Mouse (Mus musculus): ENCODE results near the gene Cd247.
A peak's percentile ranks its signal among the peaks of the same experiment; 100 is the strongest.

Gene Cd247

DNA sequence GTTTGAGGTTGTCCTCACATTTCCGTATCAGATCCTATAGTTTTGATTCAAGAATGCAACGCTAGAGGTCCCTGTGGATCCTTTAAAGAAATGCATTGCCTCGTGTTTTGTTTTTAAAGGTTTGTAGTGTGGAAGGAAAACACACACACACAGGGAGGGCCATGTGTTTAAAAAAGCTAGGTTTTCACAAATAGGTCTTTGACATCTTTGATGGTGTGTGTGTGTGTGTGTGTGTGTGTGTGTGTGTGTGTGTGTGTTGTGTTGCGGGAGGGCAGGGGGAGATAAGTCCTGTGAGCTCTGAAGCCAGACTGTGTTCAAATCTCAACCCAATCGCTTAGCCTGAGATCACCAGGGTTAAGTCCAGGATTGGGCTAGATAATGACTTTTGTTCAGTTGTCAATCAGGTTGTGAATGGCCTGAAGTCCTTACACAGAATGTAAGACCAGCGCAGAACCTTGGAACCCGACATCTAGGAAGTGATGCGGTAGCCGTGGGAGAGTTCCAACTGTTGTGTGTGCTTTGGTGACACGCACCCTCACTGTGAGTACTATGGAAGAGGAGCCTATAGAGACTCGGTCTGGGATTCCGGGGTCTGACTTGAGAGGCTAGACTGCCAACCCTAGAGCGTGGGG lies 8.4 kb upstream of the Cd247 start:
- DNase-seq, result peak; percentile 78

- DNase-seq, result peak; percentile 72
These were observed 7.8 kb upstream of the Cd247 start for GRCm38 (mm10) chr1:165780586-165781111.

GRCm38 (mm10) chr1:165781426-165781825 lies 7.1 kb upstream of the Cd247 start:
- no peak for DNase-seq

- DNase-seq, result no peak
These were observed 6.6 kb upstream of the Cd247 start for GRCm38 (mm10) chr1:165781911-165782310.

- no peak for DNase-seq
These were observed 2.2 kb upstream of the Cd247 start for GRCm38 (mm10) chr1:165786296-165786695.

GRCm38 (mm10) chr1:165789066-165789660 lies 682 bp downstream of the Cd247 start:
- DNase-seq, result no peak

GRCm38 (mm10) chr1:165789963-165790362 lies 1.5 kb downstream of the Cd247 start:
- DNase-seq, result no peak

DNA sequence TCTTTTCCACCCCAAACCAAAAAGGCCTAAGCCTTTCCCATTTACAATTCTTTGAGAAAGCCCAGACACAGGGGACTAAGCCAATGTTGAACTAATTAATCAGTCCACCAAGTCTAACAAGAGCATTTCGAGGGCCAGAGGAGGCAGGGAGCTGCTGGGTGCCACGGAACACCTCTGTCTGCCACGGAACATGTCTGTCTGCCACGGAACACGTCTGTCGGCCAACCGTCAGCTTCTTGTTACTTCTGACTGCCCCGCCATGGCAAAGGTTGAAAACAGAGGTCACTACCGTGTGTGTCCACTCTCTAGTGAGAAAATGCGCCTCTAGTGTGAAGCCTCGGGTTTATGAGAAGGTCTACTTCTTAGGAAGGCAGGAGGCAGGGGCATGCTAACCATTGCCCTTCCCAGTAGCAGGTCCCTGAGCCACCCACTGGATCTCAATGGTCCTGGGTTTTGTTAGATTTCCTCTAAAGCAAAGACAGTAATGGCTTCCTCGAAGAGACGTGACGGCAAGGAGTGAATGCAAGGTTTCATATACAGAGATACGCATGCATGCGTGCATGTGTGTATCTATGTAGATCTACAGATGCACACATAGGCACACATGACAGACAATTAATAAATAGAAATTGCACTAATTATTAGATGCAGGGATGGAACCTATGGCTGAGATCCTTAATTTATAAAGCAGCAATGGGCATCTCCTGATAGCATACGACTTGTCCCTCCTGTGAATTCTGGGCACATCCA lies 2.2 kb downstream of the Cd247 start:
- DNase-seq, result no peak

DNA sequence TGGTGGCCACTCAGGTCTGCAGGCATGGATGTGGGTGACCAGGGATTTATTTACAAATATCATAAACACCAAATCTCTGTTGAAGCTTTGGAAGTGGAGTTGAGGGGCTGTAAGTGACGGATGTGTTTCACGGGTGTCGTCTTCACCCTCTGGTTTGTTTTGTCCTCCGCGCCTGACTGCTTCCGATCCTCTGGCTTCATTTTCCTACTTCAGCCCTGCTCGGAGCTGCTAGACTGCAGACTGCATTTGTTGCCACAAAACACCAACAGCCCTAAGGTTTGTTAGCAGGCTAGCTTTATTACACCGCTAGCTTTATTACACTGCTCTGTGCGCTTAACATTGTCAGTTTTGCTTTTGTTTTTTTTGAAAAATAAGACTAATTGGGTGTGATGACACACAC lies 2.9 kb downstream of the Cd247 start:
- no peak for DNase-seq

DNA sequence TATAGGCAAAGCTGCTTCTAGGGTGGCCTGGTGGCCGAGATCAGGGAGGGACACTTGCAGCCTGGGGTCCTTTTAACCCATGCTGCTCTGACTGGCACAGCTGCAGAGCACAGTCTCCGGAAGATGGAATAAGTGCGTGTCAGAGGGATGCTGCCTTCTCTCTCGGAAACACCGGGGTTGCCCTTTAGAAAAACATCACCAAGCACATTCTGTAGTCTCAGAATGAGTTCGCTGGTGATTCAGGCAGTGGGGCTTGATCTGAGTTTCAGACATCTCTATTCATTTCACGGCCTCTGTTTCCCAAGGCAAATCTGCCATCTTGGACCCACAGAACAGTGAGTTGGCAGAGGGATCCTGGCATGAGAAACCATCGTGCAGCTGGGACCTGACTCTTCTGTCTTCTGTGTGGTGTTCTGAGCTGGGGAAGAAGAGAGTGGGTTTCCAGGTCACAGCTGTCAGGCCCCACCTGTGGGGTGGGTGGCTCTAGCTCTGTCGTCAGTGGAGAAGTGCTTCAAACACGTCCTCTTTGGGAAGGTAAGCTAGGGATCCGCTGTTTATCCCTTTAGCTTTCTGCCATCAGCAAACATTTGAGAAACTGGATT lies 13.3 kb downstream of the Cd247 start:
- DNase-seq, result no peak

DNA sequence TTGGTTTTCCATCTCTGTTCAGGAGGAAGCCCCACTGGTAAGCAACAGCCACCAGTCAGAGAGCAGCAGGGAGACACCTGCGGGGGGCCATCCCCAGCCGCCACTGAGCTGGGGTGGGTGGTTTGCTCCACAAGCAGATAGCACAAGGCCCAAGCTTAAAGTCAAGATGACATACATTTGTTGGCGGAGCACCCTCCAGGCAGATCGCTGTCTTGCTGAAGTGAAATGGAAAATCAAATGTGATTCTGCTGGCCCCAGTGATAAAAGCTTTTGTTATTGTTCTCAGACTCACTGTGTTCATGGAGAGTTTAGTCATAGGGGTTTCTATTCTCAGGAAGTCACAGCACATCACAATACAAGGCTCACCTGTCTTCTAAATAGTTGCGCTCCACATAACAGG lies 14.6 kb downstream of the Cd247 start:
- peak; percentile 40 for DNase-seq

DNA sequence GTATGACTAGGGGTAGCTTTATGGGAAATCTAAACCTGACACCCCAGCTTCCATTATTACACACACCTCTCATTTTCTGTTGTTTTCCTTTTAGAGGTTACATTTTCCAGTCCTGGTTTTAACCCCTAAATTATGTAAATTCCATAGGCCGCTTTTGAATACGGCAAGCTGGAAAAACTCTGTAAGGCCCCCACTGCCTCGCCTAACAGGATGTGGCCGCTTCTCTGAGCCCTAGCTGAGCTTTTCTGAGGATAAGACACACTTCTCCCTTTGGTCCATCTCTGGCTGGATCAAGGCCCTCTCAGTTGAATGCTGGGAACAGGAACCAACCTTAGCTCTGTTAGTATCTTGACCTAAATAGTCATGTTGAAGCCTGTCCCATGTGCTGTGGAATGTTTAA lies 15.7 kb downstream of the Cd247 start:
- DNase-seq, result no peak

- DNase-seq, result no peak
These were observed 22.2 kb downstream of the Cd247 start for GRCm38 (mm10) chr1:165810633-165811032.

- DNase-seq, result no peak
These were observed 22.7 kb downstream of the Cd247 start for GRCm38 (mm10) chr1:165811170-165811569.

DNA sequence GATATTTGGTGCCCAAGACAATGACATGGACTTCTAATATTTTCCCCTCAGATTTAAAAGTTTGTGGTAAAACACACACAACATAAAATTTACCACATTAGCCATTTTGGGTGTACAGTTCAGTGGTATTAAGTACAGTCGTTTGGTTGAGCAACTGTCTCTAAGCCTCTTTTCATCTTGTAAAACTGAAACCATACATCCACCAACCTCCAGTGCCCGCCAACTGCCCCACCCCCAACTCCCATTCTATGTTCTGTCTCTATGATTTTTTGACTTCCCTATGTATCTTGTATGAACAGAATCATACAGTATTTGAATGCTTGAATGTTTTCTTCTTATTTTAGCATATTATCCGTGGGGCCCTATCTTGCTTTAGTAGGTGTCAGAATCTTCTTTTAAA lies 24.3 kb downstream of the Cd247 start:
- DNase-seq, result no peak

- DNase-seq, result peak; percentile 53
These were observed 25.6 kb downstream of the Cd247 start for GRCm38 (mm10) chr1:165814116-165814515.

- DNase-seq, result peak; percentile 52
These were observed 26.2 kb downstream of the Cd247 start for GRCm38 (mm10) chr1:165814521-165815278.

GRCm38 (mm10) chr1:165816391-165816790 lies 27.9 kb downstream of the Cd247 start:
- no peak for DNase-seq

GRCm38 (mm10) chr1:165817264-165817663 lies 28.8 kb downstream of the Cd247 start:
- no peak for DNase-seq

- DNase-seq, result peak; percentile 63
These were observed 29.8 kb downstream of the Cd247 start for GRCm38 (mm10) chr1:165818145-165818860.

DNA sequence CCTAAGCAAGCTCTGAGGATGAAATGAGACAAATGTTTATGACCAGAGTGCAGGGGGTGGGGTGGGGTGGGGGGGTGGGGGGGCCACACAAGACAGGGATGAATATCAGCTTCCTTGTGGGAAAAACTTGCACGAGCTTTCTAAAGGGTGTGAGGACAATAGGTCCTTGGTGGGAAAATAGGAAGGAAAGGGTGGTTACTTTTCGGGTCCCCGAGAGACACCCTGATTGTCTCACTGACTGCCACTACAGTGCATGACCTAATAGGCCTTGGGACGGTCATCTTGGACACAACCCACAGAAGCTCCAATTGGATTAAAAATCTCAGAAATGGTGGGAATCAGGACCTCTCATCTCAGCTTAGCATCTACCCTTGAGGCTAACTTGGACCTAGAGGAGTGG lies 30.7 kb downstream of the Cd247 start:
- no peak for DNase-seq

- DNase-seq, result no peak
These were observed 33.5 kb downstream of the Cd247 start for GRCm38 (mm10) chr1:165822031-165822430.

Data from retina, postnatal 1 day (tissue).